Mouse (Mus musculus) kidney, postnatal 0 days (tissue): ENCODE measurements around the gene Dock4. TPM values are rescaled to one million over a fixed set of nuclear protein-coding genes. Genes with fewer than 3 reads are reported as not detected.
A peak's percentile ranks its signal among the peaks of the same experiment; 100 is the strongest.

Experiments
- ATAC-seq: fragments of 200-750 bp; cut with Nextera tagmentation; replicated peaks from 2 replicates; pipeline ENCODE4 v1.8.0; 2017; ENCODE audit warnings: low read depth, moderate number of reproducible peaks, moderate TSS enrichment, moderate library complexity; ENCODE audit not compliant: low FRiP score
- DNase-seq: peaks from one replicate; pipeline ENCODE4 v3.0.0-alpha.2; 2016; ENCODE audit warnings: low spot score
- H3K27ac ChIP-seq: fragments of 300-500 bp; sonication (generic); 2 replicates; pipeline ENCODE4 v1.5.1; 2014; ENCODE audit warnings: mild to moderate bottlenecking
- H3K27me3 ChIP-seq: fragments of 300-500 bp; sonication (generic); 2 replicates; pipeline ENCODE4 v1.6.1; 2014; ENCODE audit warnings: low read length, mixed read lengths; ENCODE audit not compliant: insufficient read depth
- H3K36me3 ChIP-seq: fragments of 300-500 bp; sonication (generic); 2 replicates; pipeline ENCODE4 v1.6.1; 2014; ENCODE audit warnings: low read length, mixed read lengths; ENCODE audit not compliant: insufficient read depth
- H3K4me1 ChIP-seq: fragments of 300-500 bp; sonication (generic); replicated peaks from 2 replicates; pipeline ENCODE4 v1.6.1; 2014; ENCODE audit warnings: antibody characterized with exemption, low read length, mixed read lengths; ENCODE audit not compliant: insufficient read depth
- H3K4me2 ChIP-seq: fragments of 300-500 bp; sonication (generic); 2 replicates; pipeline ENCODE4 v1.6.1; 2014; ENCODE audit warnings: mild to moderate bottlenecking, low read length, moderate library complexity, mixed read lengths
- H3K4me3 ChIP-seq: fragments of 300-500 bp; sonication (generic); replicated peaks from 2 replicates; pipeline ENCODE4 v1.5.1; 2014; ENCODE audit warnings: low read depth, low read length
- H3K9ac ChIP-seq: fragments of 300-500 bp; sonication (generic); 2 replicates; pipeline ENCODE4 v1.6.1; 2014; ENCODE audit warnings: low read depth, low read length
- H3K9me3 ChIP-seq: fragments of 300-500 bp; sonication (generic); replicated peaks from 2 replicates; pipeline ENCODE4 v1.6.1; 2016; ENCODE audit warnings: low read length, inconsistent platforms, mixed read lengths
- CTCF ChIP-seq: IDR thresholded peaks from 2 replicates; pipeline ENCODE4 v1.5.1; 2016; ENCODE audit warnings: antibody characterized with exemption, low read depth, mild to moderate bottlenecking, moderate library complexity
- WGBS: fragments of 180-500 bp; shearing (Covaris S2); extraction: QIAGEN DNeasy Blood & Tissue Kit; methylation state at CpG from one replicate; pipeline ENCODE4 v1.1.7; 2014; 5-methylcytosine and 5-hydroxymethylcytosine counted together
- polyA plus RNA-seq: library from polyadenylated mRNA; unstranded; fragments of >200 nt; fragmentation: Nextera tagmentation; extraction: Ambion mirVana; gene quantifications from 2 replicates; pipeline ENCODE4 v1.2.1, GENCODE M21; 2015

Dock4 gene
- polyA plus RNA-seq, 1 experiment from 2014 or later: 7.0 TPM

GRCm38 (mm10) chr12:40445206-40445605 lies 546 bp upstream of the Dock4 start:
- no peaks in the 10 kb centered on the region for H3K27me3 ChIP-seq
- WGBS: 1% methylated on average over 16 of the region's 16 CpGs
- H3K36me3 ChIP-seq: no peaks in the 10 kb centered on the region
- H3K9me3 ChIP-seq: no peaks in the 10 kb centered on the region
- peak overlapping the region; percentile 65 for H3K9ac ChIP-seq
- peaks cover 13% of the 10 kb centered on the region; the same call in 1 of the 2 replicates for H3K4me1 ChIP-seq
- no peak overlapping the region for H3K27ac ChIP-seq
- H3K4me3 ChIP-seq: peak overlapping the region; percentile 85
- ATAC-seq (peak; percentile 21; the same call in 1 of the 2 replicates), DNase-seq (peak; percentile 62)
- TF ChIP-seq CTCF: no peak
- peak overlapping the region; percentile 71 for H3K4me2 ChIP-seq

GRCm38 (mm10) chr12:40446450-40447381 lies 964 bp downstream of the Dock4 start:
- ATAC-seq: peak; percentile 6

DNA sequence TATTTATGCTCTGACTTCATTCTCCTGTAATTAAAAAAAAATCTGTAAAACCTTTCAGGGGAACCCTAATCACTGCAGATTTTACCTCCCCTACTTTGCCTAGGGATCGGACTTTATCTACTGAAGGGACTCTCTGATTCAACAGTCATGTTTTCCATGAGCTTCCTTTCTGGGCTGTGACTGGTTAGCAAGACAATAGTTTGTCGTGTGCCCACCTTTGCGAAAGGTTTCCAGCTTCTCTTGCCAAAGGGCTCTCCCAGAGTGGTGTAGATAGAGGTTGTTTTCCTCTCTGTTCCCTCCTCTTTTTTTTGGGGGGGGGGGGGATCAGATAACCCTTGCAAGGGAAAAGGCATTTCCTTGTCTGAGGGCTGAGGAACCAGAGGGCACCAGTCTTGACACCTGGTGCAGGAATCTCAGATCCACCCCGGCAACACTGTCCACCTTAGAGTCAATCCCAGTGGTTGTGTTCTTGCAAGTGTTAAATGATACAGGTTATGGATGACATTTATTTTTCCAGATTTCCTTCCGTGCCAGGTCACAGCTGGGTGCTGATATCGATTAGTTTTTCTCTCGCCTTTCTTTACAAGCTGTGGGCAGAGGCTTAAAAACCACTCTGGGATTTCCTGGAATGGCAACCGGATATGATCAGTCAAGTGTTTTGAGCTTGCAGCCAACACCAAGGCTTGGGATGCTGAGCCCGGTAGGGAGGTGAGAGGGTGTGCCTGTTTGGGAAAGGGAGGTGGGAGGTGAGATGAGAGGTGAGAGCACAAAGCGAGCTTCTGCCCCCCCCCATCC lies 2.0 kb downstream of the Dock4 start:
- ATAC-seq (no peak), DNase-seq (no peak)
- no peak for TF ChIP-seq CTCF
- Histone ChIP-seq H3K36me3 (no peaks in the 10 kb centered on the region), H3K27ac (no peak overlapping the region), H3K4me3 (peak overlapping the region; percentile 85), H3K27me3 (no peaks in the 10 kb centered on the region), H3K4me1 (peaks cover 13% of the 10 kb centered on the region; the same call in 1 of the 2 replicates), H3K9me3 (no peaks in the 10 kb centered on the region), H3K4me2 (peak overlapping the region; percentile 90), H3K9ac (peak overlapping the region; percentile 81; the same call in 1 of the 2 replicates)
- 19% methylated on average over 10 of the region's 10 CpGs for WGBS

More at GRCm38 (mm10) chr12:40446450-40447381, 964 bp downstream of the Dock4 start:
- H3K27ac ChIP-seq: peak overlapping the region; percentile 79
- H3K9me3 ChIP-seq: no peaks in the 10 kb centered on the region
- H3K4me2 ChIP-seq: peak overlapping the region; percentile 90
- no peak for TF ChIP-seq CTCF
- H3K4me3 ChIP-seq: peak overlapping the region; percentile 85
- no peaks in the 10 kb centered on the region for H3K27me3 ChIP-seq
- WGBS: under 1% methylated on average over 44 of the region's 44 CpGs
- peak; percentile 68 for DNase-seq
- H3K9ac ChIP-seq: peak overlapping the region; percentile 81
- no peaks in the 10 kb centered on the region for H3K36me3 ChIP-seq
- H3K4me1 ChIP-seq: peaks cover 13% of the 10 kb centered on the region; the same call in 1 of the 2 replicates

GRCm38 (mm10) chr12:40449119-40449795 lies 3.5 kb downstream of the Dock4 start:
- no peaks in the 10 kb centered on the region for H3K36me3 ChIP-seq
- ATAC-seq: no peak
- peak overlapping the region; percentile 23 for H3K4me2 ChIP-seq
- no peak overlapping the region for H3K9ac ChIP-seq
- H3K4me1 ChIP-seq: peaks cover 13% of the 10 kb centered on the region; the same call in 1 of the 2 replicates
- H3K4me3 ChIP-seq: no peak overlapping the region
- H3K27me3 ChIP-seq: no peaks in the 10 kb centered on the region
- H3K27ac ChIP-seq: no peak overlapping the region
- WGBS: 49% methylated on average over 9 of the region's 9 CpGs
- no peaks in the 10 kb centered on the region for H3K9me3 ChIP-seq
- no peak for TF ChIP-seq CTCF
- DNase-seq: no peak

- ATAC-seq (no peak), DNase-seq (no peak)
- Histone ChIP-seq H3K27me3 (no peaks in the 10 kb centered on the region), H3K36me3 (no peaks in the 10 kb centered on the region), H3K4me1 (no peaks in the 10 kb centered on the region), H3K9ac (no peak overlapping the region), H3K9me3 (no peaks in the 10 kb centered on the region), H3K4me3 (no peak overlapping the region), H3K27ac (no peak overlapping the region), H3K4me2 (no peak overlapping the region)
- 92% methylated on average over 2 of the region's 2 CpGs for whole genome bisulfite sequencing
- TF ChIP-seq CTCF: no peak
Observed at GRCm38 (mm10) chr12:40456517-40456916, 10.8 kb downstream of the Dock4 start.
